Mouse (Mus musculus) heart, embryonic 11.5 days (tissue): ENCODE results near the gene Fam196b. TPM values are rescaled to one million over a fixed set of nuclear protein-coding genes. Genes with fewer than 3 reads are reported as not detected.

Experiments
- ATAC-seq: fragments of 200-750 bp; cut with Nextera tagmentation; replicated peaks from 2 replicates; pipeline ENCODE4 v1.8.0; 2017; ENCODE audit warnings: moderate library complexity; ENCODE audit not compliant: insufficient number of reproducible peaks, low FRiP score, low TSS enrichment
- H3K27ac ChIP-seq: fragments of 300-500 bp; sonication (generic); 2 replicates; pipeline ENCODE4 v1.5.1; 2014; ENCODE audit warnings: mild to moderate bottlenecking, low read depth, low read length
- H3K27me3 ChIP-seq: fragments of 300-500 bp; sonication (generic); 2 replicates; pipeline ENCODE4 v1.6.1; 2014; ENCODE audit warnings: mild to moderate bottlenecking, low read length, mixed read lengths; ENCODE audit not compliant: control insufficient read depth, insufficient read depth
- H3K36me3 ChIP-seq: fragments of 300-500 bp; sonication (generic); 2 replicates; pipeline ENCODE4 v1.6.1; 2014; ENCODE audit warnings: mild to moderate bottlenecking, low read length, moderate library complexity, mixed read lengths; ENCODE audit not compliant: control insufficient read depth, insufficient read depth
- H3K4me1 ChIP-seq: fragments of 300-500 bp; sonication (generic); 2 replicates; pipeline ENCODE4 v1.6.1; 2014; ENCODE audit warnings: low read length; ENCODE audit not compliant: control insufficient read depth, insufficient read depth
- H3K4me2 ChIP-seq: fragments of 300-500 bp; sonication (generic); 2 replicates; pipeline ENCODE4 v1.6.1; 2014; ENCODE audit warnings: mild to moderate bottlenecking, moderate library complexity
- H3K4me3 ChIP-seq: fragments of 300-500 bp; sonication (generic); 2 replicates; pipeline ENCODE4 v1.5.1; 2014; ENCODE audit warnings: low read depth, low read length
- H3K9ac ChIP-seq: fragments of 300-500 bp; sonication (generic); 2 replicates; pipeline ENCODE4 v1.6.1; 2014; ENCODE audit warnings: mild to moderate bottlenecking, low read depth, low read length, moderate library complexity
- H3K9me3 ChIP-seq: fragments of 300-500 bp; sonication (generic); replicated peaks from 2 replicates; pipeline ENCODE4 v1.6.1; 2016; ENCODE audit warnings: low read length; ENCODE audit not compliant: control insufficient read depth
- WGBS: fragments of 180-500 bp; shearing (Covaris S2); extraction: QIAGEN DNeasy Blood & Tissue Kit; methylation state at CpG from one replicate; pipeline ENCODE4 v1.1.7; 2014; ENCODE audit not compliant: insufficient replicate concordance; 5-methylcytosine and 5-hydroxymethylcytosine counted together
- polyA plus RNA-seq: library from polyadenylated mRNA; unstranded; fragments of >200 nt; fragmentation: Nextera tagmentation; extraction: Ambion mirVana; gene quantifications from 2 replicates; pipeline ENCODE4 v1.2.1, GENCODE M21; 2014

The Fam196b gene
- polyA plus RNA-seq, 1 experiment from 2014 or later = 0.43 TPM

DNA sequence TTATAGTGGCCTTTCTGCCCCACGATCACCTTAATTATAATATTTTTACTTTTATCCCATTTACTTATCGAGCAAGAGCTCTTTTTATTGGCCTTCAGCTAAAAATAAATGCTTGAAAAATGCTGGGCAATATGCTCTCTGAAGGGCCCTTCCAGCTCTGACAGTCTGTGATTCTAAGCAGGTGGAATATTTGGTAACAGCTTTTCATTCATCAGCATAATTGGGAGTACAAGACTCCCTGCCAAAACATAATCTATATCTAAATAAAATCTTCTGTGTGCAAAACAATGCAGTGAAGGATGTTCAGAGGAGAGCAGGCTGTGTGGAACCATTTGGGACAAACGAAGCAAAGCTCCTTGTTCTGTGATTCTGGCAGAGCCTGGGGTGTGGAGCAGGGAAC is 23.3 kb upstream of the Fam196b start:
- ATAC-seq = no peak
- H3K27ac ChIP-seq = no peak overlapping the region

DNA sequence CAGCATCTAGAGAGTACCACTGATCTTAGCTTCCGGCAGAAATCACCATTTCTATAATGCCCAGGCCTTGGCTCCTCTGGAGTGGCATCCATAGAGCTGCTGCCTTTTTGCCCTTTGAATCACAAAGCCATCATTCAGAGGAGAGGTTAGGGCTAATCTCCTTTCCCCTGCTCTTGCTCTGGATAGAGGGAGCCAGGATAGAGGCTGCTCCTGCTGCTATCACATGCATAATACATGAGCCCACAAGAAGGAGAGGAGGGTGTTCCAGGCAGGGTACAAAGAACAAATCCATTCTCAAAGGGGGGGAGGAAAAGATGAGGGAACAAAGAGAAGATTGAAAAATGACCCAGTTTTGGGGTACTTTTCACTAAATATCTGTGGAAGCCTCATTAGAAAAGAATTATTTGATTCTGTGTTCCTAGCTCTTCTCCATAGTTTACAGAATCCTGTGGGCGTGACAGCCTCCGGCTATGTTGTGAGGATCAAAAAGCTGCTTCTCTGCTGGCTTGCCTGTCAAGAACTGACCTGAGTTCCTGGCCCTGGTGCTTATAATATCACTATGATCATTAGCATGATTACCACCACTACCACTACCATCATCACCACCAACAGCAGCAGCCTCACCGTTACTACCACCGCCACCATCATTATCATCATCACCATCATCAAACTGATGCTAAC is 16.8 kb upstream of the Fam196b start:
- Histone ChIP-seq H3K9ac (no peak overlapping the region), H3K4me1 (0 out of 2 replicates have a peak, but pooled peaks cover 4% of the 10 kb centered on the region), H3K27me3 (no peaks in the 10 kb centered on the region), H3K4me3 (no peak overlapping the region), H3K9me3 (no peaks in the 10 kb centered on the region), H3K36me3 (no peaks in the 10 kb centered on the region), H3K4me2 (no peak overlapping the region), H3K27ac (no peak overlapping the region)
- 82% methylated on average over 5 of the region's 5 CpGs for WGBS
- ATAC-seq = no peak

More for the DNA sequence above, 23.3 kb upstream of the Fam196b start:
- Histone ChIP-seq H3K9ac (no peak overlapping the region), H3K4me1 (no peaks in the 10 kb centered on the region), H3K4me2 (no peak overlapping the region), H3K4me3 (no peak overlapping the region), H3K27me3 (no peaks in the 10 kb centered on the region), H3K36me3 (no peaks in the 10 kb centered on the region), H3K9me3 (no peaks in the 10 kb centered on the region)
- 75% methylated on average over 3 of the region's 3 CpGs for whole genome bisulfite sequencing

- Histone ChIP-seq H3K4me2 (no peak overlapping the region), H3K4me3 (no peak overlapping the region), H3K27me3 (no peaks in the 10 kb centered on the region), H3K4me1 (0 out of 2 replicates have a peak, but pooled peaks cover 4% of the 10 kb centered on the region), H3K27ac (no peak overlapping the region), H3K36me3 (no peaks in the 10 kb centered on the region), H3K9me3 (no peaks in the 10 kb centered on the region), H3K9ac (no peak overlapping the region)
- WGBS = 48% methylated on average over 1 of the region's 1 CpGs
- ATAC-seq = no peak
Observed at GRCm38 (mm10) chr11:34299550-34299949, 15.1 kb upstream of the Fam196b start.

DNA sequence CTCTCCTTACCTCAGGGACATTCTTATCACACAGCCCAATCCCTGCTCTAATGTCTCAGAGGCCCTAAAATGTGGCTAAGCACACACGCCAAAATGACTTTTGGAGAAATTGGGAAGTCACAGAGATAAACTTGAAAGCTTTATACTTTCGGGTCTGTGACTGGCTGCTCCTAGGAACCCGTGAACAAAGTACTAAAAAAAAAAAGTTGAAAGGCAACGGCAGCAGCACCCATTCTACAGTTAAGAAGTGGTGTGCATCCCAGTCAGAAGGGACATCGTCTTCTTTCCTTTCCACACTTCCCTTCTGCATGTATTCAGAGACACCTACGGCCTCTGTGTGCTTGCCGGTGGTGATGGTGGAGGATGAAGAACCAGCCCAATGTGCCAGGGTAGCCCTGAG is 14.6 kb upstream of the Fam196b start:
- H3K27me3 ChIP-seq = no peaks in the 10 kb centered on the region
- no peak for ATAC-seq
- WGBS = 84% methylated on average over 7 of the region's 7 CpGs
- 0 out of 2 replicates have a peak, but pooled peaks cover 4% of the 10 kb centered on the region for H3K4me1 ChIP-seq
- no peaks in the 10 kb centered on the region for H3K9me3 ChIP-seq
- H3K36me3 ChIP-seq = no peaks in the 10 kb centered on the region
- no peak overlapping the region for H3K9ac ChIP-seq
- no peak overlapping the region for H3K27ac ChIP-seq
- H3K4me3 ChIP-seq = no peak overlapping the region
- no peak overlapping the region for H3K4me2 ChIP-seq

DNA sequence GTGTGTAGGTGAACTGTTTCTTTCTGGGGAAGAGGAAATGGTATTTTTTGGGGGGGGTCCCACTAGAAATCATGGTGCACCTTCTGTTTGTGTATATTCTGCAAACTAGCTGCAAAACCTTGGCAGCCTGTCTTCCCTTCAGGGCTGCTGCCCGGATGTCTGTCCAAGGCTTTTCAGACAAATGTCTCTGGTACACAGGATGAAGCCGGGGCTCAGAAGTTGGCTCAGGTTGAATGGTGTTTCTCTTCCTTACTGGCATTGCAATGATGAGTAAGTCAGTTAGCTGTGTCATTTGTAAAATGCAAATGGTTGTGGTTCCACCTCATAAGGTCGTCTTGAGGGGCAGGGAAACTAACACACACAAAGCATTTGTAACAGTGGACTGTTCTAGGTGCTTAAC is 8.4 kb upstream of the Fam196b start:
- no peaks in the 10 kb centered on the region for H3K4me1 ChIP-seq
- no peak overlapping the region for H3K9ac ChIP-seq
- no peak overlapping the region for H3K27ac ChIP-seq
- H3K36me3 ChIP-seq = no peaks in the 10 kb centered on the region
- no peak overlapping the region for H3K4me2 ChIP-seq
- no peaks in the 10 kb centered on the region for H3K9me3 ChIP-seq
- 72% methylated on average over 3 of the region's 3 CpGs for WGBS
- H3K27me3 ChIP-seq = no peaks in the 10 kb centered on the region
- no peak for ATAC-seq
- no peak overlapping the region for H3K4me3 ChIP-seq

DNA sequence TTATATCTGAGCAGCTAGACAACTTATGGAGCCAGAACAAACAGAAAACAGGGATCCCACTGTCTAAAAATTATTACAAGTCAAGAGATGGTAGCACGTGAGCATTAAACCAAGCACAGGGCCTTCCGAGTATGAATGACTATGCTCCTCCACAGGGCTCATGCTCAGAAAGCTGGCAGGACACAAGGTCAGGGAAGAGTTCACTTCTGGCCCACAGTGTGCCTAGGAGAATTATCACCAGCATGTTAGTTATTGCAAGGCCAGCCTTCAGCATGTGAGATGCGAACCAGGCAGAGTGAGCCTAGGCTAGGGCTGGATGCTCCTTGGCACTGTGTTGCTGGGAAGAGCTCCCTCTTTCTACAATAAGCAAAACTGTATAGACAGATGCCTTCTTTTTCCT is 5.9 kb upstream of the Fam196b start:
- H3K27ac ChIP-seq = no peak overlapping the region
- peaks cover 3% of the 10 kb centered on the region; the same call in 1 of the 2 replicates for H3K4me1 ChIP-seq
- H3K27me3 ChIP-seq = no peaks in the 10 kb centered on the region
- H3K9ac ChIP-seq = no peak overlapping the region
- no peak for ATAC-seq
- H3K36me3 ChIP-seq = no peaks in the 10 kb centered on the region
- no peak overlapping the region for H3K4me2 ChIP-seq
- no peak overlapping the region for H3K4me3 ChIP-seq
- no peaks in the 10 kb centered on the region for H3K9me3 ChIP-seq
- WGBS = 93% methylated on average over 3 of the region's 3 CpGs

DNA sequence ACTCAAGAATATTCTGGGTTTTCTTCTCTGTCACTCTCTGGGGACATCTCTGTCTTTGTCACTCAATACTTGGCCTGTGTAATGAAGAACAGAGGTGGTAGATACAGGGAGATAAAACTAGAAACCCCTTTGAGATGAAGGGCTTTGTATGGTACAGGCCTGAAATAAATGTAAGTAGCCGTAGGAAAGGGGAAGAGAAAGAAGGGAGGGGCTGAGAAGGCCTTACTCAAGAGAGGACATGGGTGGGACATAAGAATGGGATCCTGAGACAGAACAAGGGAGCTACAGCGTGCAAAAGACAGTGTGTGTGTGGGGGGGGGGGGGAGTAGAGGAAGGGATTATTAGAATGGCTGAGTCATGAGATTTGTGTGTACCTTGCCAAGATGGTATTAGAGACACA is 5.3 kb upstream of the Fam196b start:
- H3K4me1 ChIP-seq = peaks cover 3% of the 10 kb centered on the region; the same call in 1 of the 2 replicates
- WGBS = 66% methylated on average over 2 of the region's 2 CpGs

GRCm38 (mm10) chr11:34311717-34312116 is 2.9 kb upstream of the Fam196b start:
- H3K27ac ChIP-seq = no peak overlapping the region
- H3K9me3 ChIP-seq = no peaks in the 10 kb centered on the region
- WGBS = 55% methylated on average over 5 of the region's 5 CpGs
- no peak overlapping the region for H3K9ac ChIP-seq
- H3K36me3 ChIP-seq = no peaks in the 10 kb centered on the region
- no peak overlapping the region for H3K4me2 ChIP-seq
- no peak for ATAC-seq
- no peaks in the 10 kb centered on the region for H3K27me3 ChIP-seq
- H3K4me3 ChIP-seq = no peak overlapping the region
- peaks cover 3% of the 10 kb centered on the region; the same call in 1 of the 2 replicates for H3K4me1 ChIP-seq

More for the DNA sequence above, 5.3 kb upstream of the Fam196b start:
- H3K9me3 ChIP-seq = no peaks in the 10 kb centered on the region
- no peak overlapping the region for H3K4me3 ChIP-seq
- no peak for ATAC-seq
- H3K27ac ChIP-seq = no peak overlapping the region
- H3K4me2 ChIP-seq = no peak overlapping the region
- H3K36me3 ChIP-seq = no peaks in the 10 kb centered on the region
- H3K9ac ChIP-seq = no peak overlapping the region
- H3K27me3 ChIP-seq = no peaks in the 10 kb centered on the region

- 68% methylated on average over 7 of the region's 7 CpGs for WGBS
- Histone ChIP-seq H3K36me3 (no peaks in the 10 kb centered on the region), H3K9me3 (no peaks in the 10 kb centered on the region), H3K27me3 (no peaks in the 10 kb centered on the region), H3K4me2 (no peak overlapping the region), H3K27ac (no peak overlapping the region), H3K4me1 (peaks cover 3% of the 10 kb centered on the region; the same call in 1 of the 2 replicates), H3K9ac (no peak overlapping the region), H3K4me3 (no peak overlapping the region)
- ATAC-seq = no peak
Observed at GRCm38 (mm10) chr11:34312208-34312607, 2.4 kb upstream of the Fam196b start.
